Mouse (Mus musculus) bone marrow macrophage, adult 2 months (primary cell): ENCODE measurements around the gene Wasf1. TPM values are rescaled to one million over a fixed set of nuclear protein-coding genes. Genes with fewer than 3 reads are reported as not detected.

Source experiments
- H3K27ac ChIP-seq: 2 replicates; pipeline ENCODE4 v1.5.1; 2012; ENCODE audit warnings: low read depth, low read length; ENCODE audit not compliant: insufficient read depth
- H3K4me1 ChIP-seq: 2 replicates; pipeline ENCODE4 v1.6.1; 2012; ENCODE audit warnings: low read length; ENCODE audit not compliant: control insufficient read depth, insufficient read depth
- H3K4me3 ChIP-seq: 2 replicates; pipeline ENCODE4 v1.5.1; 2012; ENCODE audit warnings: mild to moderate bottlenecking, low read length, moderate library complexity; ENCODE audit not compliant: insufficient read depth
- CTCF ChIP-seq: IDR thresholded peaks from 2 replicates; pipeline ENCODE4 v1.5.1; 2012; ENCODE audit warnings: low read depth, mild to moderate bottlenecking, low read length, moderate library complexity
- POLR2A ChIP-seq: IDR thresholded peaks from 2 replicates; pipeline ENCODE4 v1.6.1; 2012; ENCODE audit warnings: mild to moderate bottlenecking, low read depth, low read length, borderline replicate concordance
- polyA plus RNA-seq: library from polyadenylated mRNA; stranded (reverse); fragments of >200 nt; gene quantifications from 2 replicates; pipeline ENCODE4 v1.2.4, GENCODE M21; 2012; ENCODE audit not compliant: missing spikeins, insufficient read depth, insufficient read length

Gene Wasf1
- polyA plus RNA-seq, 1 experiment: not detected

DNA sequence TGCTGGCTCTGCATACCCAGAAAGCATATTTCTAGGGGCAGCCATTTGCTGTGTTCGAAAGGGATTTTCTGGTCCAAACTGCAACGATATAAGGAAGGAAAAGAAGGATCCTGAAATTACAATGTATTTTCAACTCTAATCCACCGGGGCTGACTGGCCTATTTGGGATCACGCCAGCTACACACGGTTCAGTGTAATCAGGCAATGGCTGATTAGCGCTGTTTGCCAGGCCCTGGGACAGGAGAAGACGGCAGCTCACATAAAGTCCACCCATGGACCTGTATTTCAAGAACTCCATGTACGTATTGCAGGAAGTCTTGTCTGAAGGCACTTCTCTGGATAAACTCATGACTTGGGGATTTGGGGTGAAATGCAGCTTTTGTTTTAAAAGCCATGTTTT is 25.7 kb upstream of the Wasf1 start:
- no peak overlapping the region for H3K27ac ChIP-seq
- H3K4me1 ChIP-seq: no peaks in the 10 kb centered on the region
- TF ChIP-seq CTCF (no peak), POLR2A (no peak)
- H3K4me3 ChIP-seq: no peak overlapping the region

DNA sequence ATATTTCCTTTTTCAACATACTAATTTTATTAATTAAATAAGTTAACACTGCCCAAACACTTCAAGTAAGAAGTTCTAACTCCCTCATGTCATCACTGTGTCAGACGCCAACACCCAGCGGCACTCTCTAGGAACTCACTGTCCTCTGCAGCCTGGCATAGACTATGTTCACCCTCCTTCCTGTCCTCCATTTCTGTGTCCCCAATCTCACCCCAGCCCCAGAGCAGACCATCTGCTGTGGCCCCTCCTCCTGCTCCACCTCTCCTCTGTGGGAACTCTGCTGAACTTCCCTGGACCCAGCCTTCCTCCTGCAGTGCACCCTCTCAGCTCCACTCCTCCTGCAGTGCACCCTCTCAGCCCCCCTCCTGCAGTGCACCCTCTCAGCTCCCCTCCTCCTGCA is 15.2 kb upstream of the Wasf1 start:
- no peak overlapping the region for H3K4me3 ChIP-seq

GRCm38 (mm10) chr10:40871301-40871700 is 12.0 kb upstream of the Wasf1 start:
- H3K4me1 ChIP-seq: no peaks in the 10 kb centered on the region
- TF ChIP-seq POLR2A (no peak), CTCF (no peak)
- no peak overlapping the region for H3K4me3 ChIP-seq
- H3K27ac ChIP-seq: no peak overlapping the region

More for the DNA sequence above, 15.2 kb upstream of the Wasf1 start:
- Histone ChIP-seq H3K27ac (no peak overlapping the region), H3K4me1 (no peaks in the 10 kb centered on the region)
- TF ChIP-seq POLR2A: no peak
- TF ChIP-seq CTCF: no peak

DNA sequence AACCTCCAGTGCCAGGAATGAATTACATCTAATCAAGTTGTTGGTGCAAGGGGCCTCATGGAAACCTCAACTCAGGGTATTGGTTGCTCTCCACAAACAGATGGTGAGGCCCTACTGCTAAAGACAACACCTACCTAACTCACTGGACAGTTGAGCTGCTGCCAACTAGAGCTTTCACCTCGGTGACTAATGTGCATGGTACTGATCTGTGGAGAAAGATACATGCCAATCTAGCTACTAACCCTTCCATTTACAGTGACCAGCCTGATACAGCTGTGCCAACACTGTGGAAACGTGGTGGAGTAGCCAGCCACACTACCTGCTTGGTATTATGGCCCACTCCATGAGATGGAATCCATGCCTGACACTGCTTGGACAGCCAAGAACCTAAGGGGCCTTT is 11.2 kb upstream of the Wasf1 start:
- Histone ChIP-seq H3K4me3 (no peak overlapping the region), H3K27ac (no peak overlapping the region), H3K4me1 (no peaks in the 10 kb centered on the region)
- no peak for TF ChIP-seq POLR2A
- TF ChIP-seq CTCF: no peak

DNA sequence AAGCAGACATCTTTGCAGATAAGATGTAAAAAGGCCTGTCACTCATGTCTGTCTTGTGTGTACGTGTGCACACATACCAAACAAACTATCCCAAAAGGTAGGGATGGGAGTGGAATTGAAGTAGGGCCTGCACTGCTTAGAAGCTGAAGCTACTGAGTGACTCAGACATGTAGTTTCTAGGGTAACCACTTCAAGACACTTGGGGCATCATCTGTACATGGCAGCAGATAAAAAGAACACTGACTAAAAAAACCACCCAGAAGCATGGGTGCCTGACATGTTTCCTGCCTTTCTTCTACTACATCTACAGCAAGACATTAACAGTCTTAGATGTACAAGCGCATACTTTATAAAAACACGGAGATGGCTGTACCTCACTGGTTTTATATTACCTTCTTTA is 5.0 kb upstream of the Wasf1 start:
- no peak for TF ChIP-seq CTCF
- no peak for TF ChIP-seq POLR2A
- Histone ChIP-seq H3K4me1 (peaks cover 5% of the 10 kb centered on the region), H3K27ac (no peak overlapping the region), H3K4me3 (no peak overlapping the region)

GRCm38 (mm10) chr10:40879969-40880368 is 3.3 kb upstream of the Wasf1 start:
- TF ChIP-seq POLR2A (no peak), CTCF (no peak)
- Histone ChIP-seq H3K27ac (no peak overlapping the region), H3K4me1 (peaks cover 5% of the 10 kb centered on the region), H3K4me3 (no peak overlapping the region)

DNA sequence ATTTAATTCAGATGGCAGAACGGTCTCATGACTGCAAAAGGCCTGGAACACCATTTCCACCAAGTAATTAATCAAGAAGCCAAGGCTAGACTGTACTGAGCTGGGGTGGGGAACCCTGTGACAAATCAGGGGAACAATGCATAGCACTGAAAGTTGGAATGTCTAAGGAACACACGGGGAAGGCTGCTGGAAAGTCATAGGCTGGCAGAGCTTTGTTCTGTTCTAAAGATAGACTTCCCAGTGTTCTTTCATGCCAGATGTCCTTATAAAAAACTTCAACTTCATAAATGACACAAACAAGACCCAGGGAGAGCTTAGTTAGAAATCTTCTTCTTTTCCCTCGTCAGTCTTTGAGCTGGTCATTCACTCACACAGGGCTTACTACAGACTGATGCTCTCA is 2.0 kb upstream of the Wasf1 start:
- Histone ChIP-seq H3K27ac (no peak overlapping the region), H3K4me3 (no peak overlapping the region), H3K4me1 (peaks cover 5% of the 10 kb centered on the region)
- TF ChIP-seq CTCF: no peak
- TF ChIP-seq POLR2A: no peak

GRCm38 (mm10) chr10:40882333-40882732 is 942 bp upstream of the Wasf1 start:
- H3K27ac ChIP-seq: peak overlapping the region; percentile 32; the same call in 1 of the 2 replicates
- peak overlapping the region; percentile 70 for H3K4me3 ChIP-seq
- peaks cover 5% of the 10 kb centered on the region for H3K4me1 ChIP-seq
- TF ChIP-seq CTCF: no peak
- TF ChIP-seq POLR2A: no peak

DNA sequence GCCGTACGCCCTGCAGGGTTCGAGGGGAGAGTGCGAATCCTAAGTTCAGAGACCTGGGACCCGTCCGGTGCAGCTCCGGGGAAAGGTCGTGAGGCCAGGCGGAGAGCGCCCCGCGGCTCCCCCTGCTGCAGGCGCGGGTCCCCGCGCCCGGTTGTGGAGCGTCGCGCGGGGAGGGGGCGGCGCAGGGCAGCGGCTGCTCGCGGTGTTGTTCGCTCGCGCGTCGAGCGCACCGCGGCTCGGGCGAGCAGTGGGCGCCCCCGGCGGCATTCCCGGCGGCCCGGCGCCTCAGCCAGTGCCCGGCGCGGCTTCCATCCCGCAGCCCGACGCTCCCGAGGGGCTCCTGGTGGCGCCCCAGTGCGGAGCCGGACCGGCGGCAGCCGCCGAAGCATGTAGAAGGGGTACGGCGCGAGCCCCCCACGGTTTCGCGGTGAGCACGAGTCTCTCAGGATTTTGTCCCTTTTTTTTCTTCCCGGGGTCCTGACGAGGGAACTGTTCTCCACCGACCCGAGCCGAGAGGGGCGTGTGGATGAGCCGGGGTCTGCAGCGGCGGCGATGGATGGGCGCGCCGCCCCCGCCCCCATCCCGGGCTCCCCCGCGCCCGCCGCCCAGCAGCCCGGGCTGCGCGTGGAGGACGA is 486 bp downstream of the Wasf1 start:
- H3K27ac ChIP-seq: no peak overlapping the region
- TF ChIP-seq CTCF (no peak), POLR2A (no peak)
- H3K4me1 ChIP-seq: peaks cover 5% of the 10 kb centered on the region
- H3K4me3 ChIP-seq: peak overlapping the region; percentile 70

DNA sequence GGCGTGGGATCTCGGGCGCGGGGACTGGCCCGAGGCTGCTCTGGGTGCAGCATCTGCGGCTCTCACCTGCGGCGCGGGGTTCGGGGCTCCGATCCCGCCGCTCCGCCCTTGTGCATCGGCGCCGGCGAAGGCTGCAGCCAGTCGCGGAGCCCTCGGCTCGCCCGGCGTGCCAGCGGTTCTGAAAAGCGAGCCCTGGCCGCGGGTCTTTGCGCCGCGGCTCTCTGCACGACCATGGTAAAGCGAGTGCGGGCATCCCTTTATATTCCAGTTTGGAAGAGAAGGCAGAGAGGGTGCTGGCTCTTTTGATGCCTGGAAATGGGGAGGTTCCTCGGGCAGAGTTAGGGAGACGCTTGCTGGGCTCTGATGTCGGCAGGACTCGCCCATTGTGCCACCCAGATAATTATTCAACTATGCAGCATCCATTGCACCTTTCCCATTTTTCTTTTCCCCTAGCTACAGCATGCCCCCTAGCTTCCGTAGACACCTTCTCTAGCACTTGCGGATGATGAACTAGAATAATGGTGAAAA is 1.1 kb downstream of the Wasf1 start:
- no peak for TF ChIP-seq POLR2A
- TF ChIP-seq CTCF: no peak
- Histone ChIP-seq H3K4me1 (peaks cover 5% of the 10 kb centered on the region), H3K27ac (no peak overlapping the region), H3K4me3 (peak overlapping the region; percentile 70)
